Mouse (Mus musculus): Measurements from ENCODE around the gene Ubap1l.

DNA sequence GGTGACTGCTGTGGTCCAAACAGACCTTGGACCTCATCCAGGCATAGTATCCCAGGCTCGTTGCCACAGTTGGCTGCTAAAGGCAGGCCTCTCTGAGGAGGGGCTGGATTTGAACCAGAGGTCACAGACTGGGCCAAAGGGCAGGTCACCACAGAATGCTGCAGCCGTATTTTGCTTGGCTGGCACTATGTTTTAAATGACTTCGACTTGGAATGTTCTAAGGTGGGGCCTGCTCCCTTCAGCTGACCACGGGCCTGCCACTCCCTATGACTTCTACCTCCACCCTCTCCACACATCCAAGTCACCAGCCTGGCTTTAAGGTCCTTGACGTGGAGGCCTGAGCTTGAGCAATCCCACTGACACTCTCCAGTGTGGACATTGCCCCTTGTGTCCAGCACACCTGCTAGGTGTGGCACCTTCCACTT lies 48.0 kb downstream of the Ubap1l start:
- TF ChIP-seq CTCF (IDR thresholded peaks at IDR 0.05; ENCODE audit: low read depth), result no peak
- TF ChIP-seq EP300 (optimal IDR thresholded peaks at IDR 0.05), result no peak

Data from stomach, postnatal 0 days (tissue).